Mouse (Mus musculus) spleen, adult 2 months (tissue): ENCODE results near the gene Nck1.

Source experiments
- CTCF ChIP-seq: fragments of 200-500 bp; IDR thresholded peaks from 2 replicates; pipeline ENCODE4 v1.5.1; 2011; ENCODE audit warnings: mild to moderate bottlenecking, inconsistent platforms; ENCODE audit not compliant: insufficient read depth, insufficient read length, insufficient replicate concordance; ENCODE audit errors: extremely low read depth
- POLR2A ChIP-seq: fragments of 200-500 bp; IDR thresholded peaks from 2 replicates; pipeline ENCODE4 v1.6.1; 2011; ENCODE audit warnings: low read depth, low read length, inconsistent platforms

DNA sequence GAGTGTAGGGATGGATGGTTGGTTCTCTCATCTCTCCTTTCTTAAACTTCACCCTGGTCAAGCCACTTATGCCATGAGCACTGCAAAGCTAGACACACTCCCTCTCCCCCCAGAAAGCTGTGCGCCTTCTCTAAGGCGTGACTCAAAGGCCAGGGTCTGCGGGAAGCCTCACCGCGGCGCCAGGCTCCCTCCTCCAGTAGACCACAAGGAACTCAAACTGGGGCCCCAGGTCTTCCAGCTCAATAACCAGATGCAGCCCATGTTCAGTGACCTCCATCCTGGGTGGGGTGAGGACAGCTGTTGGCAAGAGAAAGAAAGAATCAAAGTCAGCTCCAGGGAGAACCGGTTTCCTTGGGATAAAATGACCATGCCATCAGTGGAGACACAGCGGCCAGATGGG, 77.8 kb downstream of the Nck1 start:
- TF ChIP-seq CTCF (no peak), POLR2A (no peak)
